Mouse (Mus musculus) intestine, embryonic 16.5 days (tissue): Measurements from ENCODE around the gene Rbm39. TPM values are rescaled to one million over a fixed set of nuclear protein-coding genes. Genes with fewer than 3 reads are reported as not detected.
A peak's percentile ranks its signal among the peaks of the same experiment; 100 is the strongest.

Experiments
- ATAC-seq: fragments of 200-750 bp; cut with Nextera tagmentation; 2 replicates; pipeline ENCODE4 v1.8.0; 2017; ENCODE audit warnings: moderate TSS enrichment, moderate library complexity
- H3K27ac ChIP-seq: fragments of 300-500 bp; sonication (generic); 2 replicates; pipeline ENCODE4 v1.5.1; 2014; ENCODE audit warnings: mild to moderate bottlenecking, low read length
- H3K27me3 ChIP-seq: fragments of 300-500 bp; sonication (generic); replicated peaks from 2 replicates; pipeline ENCODE4 v1.6.1; 2014; ENCODE audit warnings: low read length, control low read depth, mixed read lengths; ENCODE audit not compliant: control insufficient read depth, insufficient read depth
- H3K36me3 ChIP-seq: fragments of 300-500 bp; sonication (generic); 2 replicates; pipeline ENCODE4 v1.6.1; 2014; ENCODE audit warnings: low read length, control low read depth; ENCODE audit not compliant: control insufficient read depth, insufficient read depth
- H3K4me1 ChIP-seq: fragments of 300-500 bp; sonication (generic); 2 replicates; pipeline ENCODE4 v1.6.1; 2014; ENCODE audit warnings: low read length, control low read depth, mixed read lengths; ENCODE audit not compliant: control insufficient read depth, insufficient read depth
- H3K4me2 ChIP-seq: fragments of 300-500 bp; sonication (generic); 2 replicates; pipeline ENCODE4 v1.6.1; 2014; ENCODE audit warnings: low read depth, low read length, control low read depth
- H3K4me3 ChIP-seq: fragments of 300-500 bp; sonication (generic); 2 replicates; pipeline ENCODE4 v1.5.1; 2014; ENCODE audit warnings: mild to moderate bottlenecking, low read length
- H3K9ac ChIP-seq: fragments of 300-500 bp; sonication (generic); 2 replicates; pipeline ENCODE4 v1.6.1; 2014; ENCODE audit warnings: low read depth, low read length
- H3K9me3 ChIP-seq: fragments of 300-500 bp; sonication (generic); 2 replicates; pipeline ENCODE4 v1.6.1; 2016; ENCODE audit warnings: low read length, control low read depth; ENCODE audit not compliant: control insufficient read depth
- WGBS: fragments of 180-500 bp; shearing (Covaris S2); extraction: QIAGEN DNeasy Blood & Tissue Kit; methylation state at CpG from one replicate; pipeline ENCODE4 v1.1.7; 2014; 5-methylcytosine and 5-hydroxymethylcytosine counted together
- polyA plus RNA-seq: library from polyadenylated mRNA; unstranded; fragments of >200 nt; fragmentation: Nextera tagmentation; extraction: Ambion mirVana; gene quantifications from 2 replicates; pipeline ENCODE4 v1.2.1, GENCODE M21; 2015

The Rbm39 gene
- polyA plus RNA-seq, 1 experiment from 2014 or later = 473 TPM

DNA sequence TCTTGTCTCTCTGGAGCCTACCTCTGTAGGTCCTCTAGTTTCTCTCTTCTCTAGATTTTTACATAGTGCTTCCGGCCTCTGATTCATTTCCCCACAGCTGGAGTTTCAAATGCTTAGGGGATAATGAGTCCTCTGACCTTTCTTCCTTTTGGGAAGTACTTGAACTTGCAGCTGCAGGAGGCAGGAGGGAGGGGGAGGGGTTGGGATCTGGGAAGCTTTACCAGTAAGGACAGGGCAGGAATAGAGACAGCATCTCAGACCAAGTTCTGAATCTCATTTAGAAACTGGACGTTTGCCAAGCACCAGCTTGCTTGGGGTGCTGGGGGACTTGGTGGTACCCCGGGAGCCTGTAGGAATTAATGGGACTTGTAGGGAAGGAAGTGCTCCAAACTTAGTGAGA, 19.9 kb upstream of the Rbm39 start:
- ATAC-seq = no peak
- Histone ChIP-seq H3K4me3 (no peak overlapping the region), H3K36me3 (no peaks in the 10 kb centered on the region), H3K4me1 (peaks cover 29% of the 10 kb centered on the region), H3K27ac (no peak overlapping the region), H3K27me3 (no peaks in the 10 kb centered on the region), H3K4me2 (no peak overlapping the region), H3K9me3 (no peaks in the 10 kb centered on the region), H3K9ac (no peak overlapping the region)
- 53% methylated on average over 3 of the region's 3 CpGs for WGBS

DNA sequence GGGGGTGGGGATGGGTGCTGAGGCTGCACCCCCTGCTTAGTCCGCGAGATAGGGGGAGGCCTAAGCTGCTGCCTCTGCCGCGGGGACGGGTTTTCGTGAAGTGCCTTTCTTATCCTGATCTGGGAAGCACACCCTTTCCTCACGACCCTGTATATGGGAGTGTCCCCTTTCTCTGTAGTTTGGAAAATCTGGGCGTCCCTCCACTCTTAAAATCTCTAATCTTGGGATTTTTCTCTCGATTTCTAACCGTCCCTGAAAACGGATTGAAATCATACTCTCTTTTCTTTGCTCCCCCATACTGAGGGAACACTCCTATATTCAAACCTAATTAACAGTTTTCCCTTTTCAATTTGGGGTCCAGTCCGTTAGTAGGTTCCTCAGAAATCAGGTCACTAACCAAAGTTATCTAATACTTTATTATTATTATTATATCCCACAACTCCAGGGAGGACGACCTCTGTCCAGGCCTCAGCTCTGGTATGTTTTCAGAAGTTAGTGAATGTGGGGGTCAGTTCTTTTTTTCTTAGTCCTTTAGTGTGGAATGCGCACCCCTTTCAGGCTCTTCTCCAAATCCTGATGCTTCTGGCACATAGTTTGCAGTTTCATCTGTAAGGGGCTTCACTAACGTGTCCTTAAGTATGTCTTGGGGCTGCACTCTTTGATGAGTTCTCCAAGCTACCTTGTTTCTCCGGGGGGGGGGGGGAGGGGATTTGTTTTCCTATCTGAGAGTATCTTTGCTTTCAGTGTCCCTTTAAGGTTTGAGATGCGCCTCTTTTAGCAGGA, 17.3 kb upstream of the Rbm39 start:
- H3K9ac ChIP-seq = peak overlapping the region; percentile 89
- H3K9me3 ChIP-seq = no peaks in the 10 kb centered on the region
- H3K36me3 ChIP-seq = no peaks in the 10 kb centered on the region
- no peaks in the 10 kb centered on the region for H3K27me3 ChIP-seq
- peak overlapping the region; percentile 51 for H3K4me2 ChIP-seq
- peaks cover 20% of the 10 kb centered on the region for H3K4me1 ChIP-seq
- no peak for ATAC-seq
- H3K27ac ChIP-seq = peak overlapping the region; percentile 94
- peak overlapping the region; percentile 79 for H3K4me3 ChIP-seq
- WGBS = 5% methylated on average over 17 of the region's 17 CpGs

DNA sequence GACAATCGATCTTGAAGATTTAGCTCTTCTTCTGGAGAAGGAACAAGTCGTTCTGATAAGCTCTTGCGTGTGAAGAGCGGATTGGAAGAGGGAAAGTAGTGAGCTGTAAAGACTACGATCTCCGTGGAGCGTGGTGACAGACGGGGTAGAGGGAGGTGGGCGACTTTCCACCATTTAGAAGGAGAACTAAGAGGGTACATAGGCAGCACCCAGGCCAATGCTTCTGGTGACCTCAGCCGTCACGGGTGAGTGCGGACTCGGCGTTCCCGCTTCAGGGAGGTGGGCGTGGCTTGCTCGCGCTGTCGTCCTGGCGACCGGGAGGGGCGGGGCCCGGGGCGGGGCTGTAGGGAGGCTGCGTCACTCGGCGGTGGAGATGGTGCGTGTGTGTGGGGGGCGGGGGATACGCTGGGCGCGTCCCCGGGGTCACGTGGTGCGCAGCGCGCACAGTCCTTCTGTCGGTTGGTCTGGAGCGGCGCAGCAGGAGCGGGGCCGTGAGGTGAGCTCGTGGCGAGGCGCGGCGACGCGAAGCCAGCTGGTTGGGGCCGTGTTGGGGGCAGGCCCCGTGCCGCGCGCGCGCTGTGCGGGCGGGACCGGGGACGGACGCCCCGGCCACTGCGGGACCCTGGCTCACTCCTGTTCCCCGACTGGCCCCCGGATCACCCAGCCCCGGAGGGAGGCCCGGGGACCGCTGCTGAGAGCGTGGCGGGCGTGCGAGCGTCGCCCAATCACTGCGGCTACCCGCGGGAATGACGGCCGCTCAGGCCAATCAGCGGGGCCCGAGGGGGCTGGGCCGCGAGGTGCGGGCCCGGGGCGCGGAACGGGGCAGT, 16.5 kb upstream of the Rbm39 start, which contains the start of gene Phf20:
Gene Phf20 (plus strand): TSS at position 165 of the 827 bp plus-strand sequence.
- H3K4me2 ChIP-seq = peak within 1 kb of the TSS; percentile 51
- under 1% methylated on average over 84 of the region's 88 CpGs for WGBS
- no peaks in the 10 kb centered on the region for H3K36me3 ChIP-seq
- no peaks in the 10 kb centered on the region for H3K27me3 ChIP-seq
- H3K4me3 ChIP-seq = peak within 1 kb of the TSS; percentile 79
- peak within 1 kb of the TSS; percentile 89 for H3K9ac ChIP-seq
- H3K27ac ChIP-seq = peak within 1 kb of the TSS; percentile 94
- no peaks in the 10 kb centered on the region for H3K9me3 ChIP-seq
- H3K4me1 ChIP-seq = peaks cover 20% of the 10 kb centered on the region
- ATAC-seq = peak; percentile 99

- Histone ChIP-seq H3K4me3 (no peak overlapping the region), H3K27me3 (no peaks in the 10 kb centered on the region), H3K9ac (no peak overlapping the region), H3K4me1 (peaks cover 19% of the 10 kb centered on the region), H3K36me3 (no peaks in the 10 kb centered on the region), H3K4me2 (no peak overlapping the region), H3K27ac (no peak overlapping the region), H3K9me3 (no peaks in the 10 kb centered on the region)
- no peak for ATAC-seq
These were observed 14.5 kb upstream of the Rbm39 start for GRCm38 (mm10) chr2:156194571-156194970.

- H3K36me3 ChIP-seq = no peaks in the 10 kb centered on the region
- H3K27me3 ChIP-seq = no peaks in the 10 kb centered on the region
- WGBS = 74% methylated on average over 3 of the region's 3 CpGs
- no peak overlapping the region for H3K4me2 ChIP-seq
- H3K4me3 ChIP-seq = no peak overlapping the region
- H3K9me3 ChIP-seq = no peaks in the 10 kb centered on the region
- no peak overlapping the region for H3K9ac ChIP-seq
- no peak overlapping the region for H3K27ac ChIP-seq
- H3K4me1 ChIP-seq = peaks cover 10% of the 10 kb centered on the region
- ATAC-seq = no peak
These were observed 13.2 kb upstream of the Rbm39 start for GRCm38 (mm10) chr2:156193066-156193862.

- 76% methylated on average over 2 of the region's 2 CpGs for WGBS
- Histone ChIP-seq H3K4me1 (0 out of 2 replicates have a peak, but pooled peaks cover 2% of the 10 kb centered on the region), H3K4me2 (no peak overlapping the region), H3K9me3 (no peaks in the 10 kb centered on the region), H3K27ac (no peak overlapping the region), H3K36me3 (no peaks in the 10 kb centered on the region), H3K4me3 (no peak overlapping the region), H3K9ac (no peak overlapping the region), H3K27me3 (no peaks in the 10 kb centered on the region)
- ATAC-seq = no peak
These were observed 12.0 kb upstream of the Rbm39 start for GRCm38 (mm10) chr2:156192068-156192467.

- Histone ChIP-seq H3K9me3 (no peaks in the 10 kb centered on the region), H3K4me2 (no peak overlapping the region), H3K27me3 (no peaks in the 10 kb centered on the region), H3K27ac (no peak overlapping the region), H3K4me1 (0 out of 2 replicates have a peak, but pooled peaks cover 2% of the 10 kb centered on the region), H3K9ac (no peak overlapping the region), H3K4me3 (no peak overlapping the region), H3K36me3 (no peaks in the 10 kb centered on the region)
- no peak for ATAC-seq
- 98% methylated on average over 2 of the region's 2 CpGs for WGBS
These were observed 11.5 kb upstream of the Rbm39 start for GRCm38 (mm10) chr2:156191540-156191939.

GRCm38 (mm10) chr2:156190004-156190896, 10.2 kb upstream of the Rbm39 start:
- Histone ChIP-seq H3K36me3 (no peaks in the 10 kb centered on the region), H3K9me3 (no peaks in the 10 kb centered on the region), H3K4me3 (no peak overlapping the region), H3K27me3 (no peaks in the 10 kb centered on the region), H3K9ac (no peak overlapping the region), H3K27ac (no peak overlapping the region), H3K4me2 (no peak overlapping the region), H3K4me1 (no peaks in the 10 kb centered on the region)
- ATAC-seq = no peak
- 80% methylated on average over 14 of the region's 14 CpGs for WGBS
